Mouse (Mus musculus) hindbrain, embryonic 10.5 days (tissue): ENCODE data around the gene Crebrf. TPM values are rescaled to one million over a fixed set of nuclear protein-coding genes. Genes with fewer than 3 reads are reported as not detected.

Source experiments
- DNase-seq: peaks from one replicate; pipeline ENCODE4 v3.0.0-alpha.2; 2017; ENCODE audit warnings: low spot score
- H3K27ac ChIP-seq: fragments of 300-500 bp; sonication (generic); 2 replicates; pipeline ENCODE4 v1.5.1; 2016; ENCODE audit warnings: mild to moderate bottlenecking, moderate library complexity
- H3K27me3 ChIP-seq: fragments of 300-500 bp; sonication (generic); 2 replicates; pipeline ENCODE4 v1.6.1; 2016; ENCODE audit warnings: mild to moderate bottlenecking; ENCODE audit not compliant: poor library complexity, insufficient read depth, severe bottlenecking
- H3K36me3 ChIP-seq: fragments of 300-500 bp; sonication (generic); 2 replicates; pipeline ENCODE4 v1.6.1; 2016; ENCODE audit warnings: mild to moderate bottlenecking, moderate library complexity
- H3K4me1 ChIP-seq: fragments of 300-500 bp; sonication (generic); replicated peaks from 2 replicates; pipeline ENCODE4 v1.6.1; 2016; ENCODE audit warnings: mild to moderate bottlenecking
- H3K4me3 ChIP-seq: fragments of 300-500 bp; sonication (generic); 2 replicates; pipeline ENCODE4 v1.5.1; 2016; ENCODE audit warnings: mild to moderate bottlenecking, moderate library complexity
- H3K9me3 ChIP-seq: fragments of 300-500 bp; sonication (generic); 2 replicates; pipeline ENCODE4 v1.6.1; 2016; ENCODE audit warnings: mild to moderate bottlenecking, moderate library complexity
- WGBS: fragments of 180-500 bp; shearing (Covaris S2); methylation state at CpG from one replicate; pipeline ENCODE4 v1.1.7; 2016; 5-methylcytosine and 5-hydroxymethylcytosine counted together
- polyA plus RNA-seq: library from polyadenylated mRNA; unstranded; fragments of >200 nt; fragmentation: Nextera tagmentation; extraction: Ambion mirVana; gene quantifications from 2 replicates; pipeline ENCODE4 v1.2.1, GENCODE M21; 2016

Gene Crebrf
- polyA plus RNA-seq, 1 experiment from 2014 or later: 4.6 TPM

DNA sequence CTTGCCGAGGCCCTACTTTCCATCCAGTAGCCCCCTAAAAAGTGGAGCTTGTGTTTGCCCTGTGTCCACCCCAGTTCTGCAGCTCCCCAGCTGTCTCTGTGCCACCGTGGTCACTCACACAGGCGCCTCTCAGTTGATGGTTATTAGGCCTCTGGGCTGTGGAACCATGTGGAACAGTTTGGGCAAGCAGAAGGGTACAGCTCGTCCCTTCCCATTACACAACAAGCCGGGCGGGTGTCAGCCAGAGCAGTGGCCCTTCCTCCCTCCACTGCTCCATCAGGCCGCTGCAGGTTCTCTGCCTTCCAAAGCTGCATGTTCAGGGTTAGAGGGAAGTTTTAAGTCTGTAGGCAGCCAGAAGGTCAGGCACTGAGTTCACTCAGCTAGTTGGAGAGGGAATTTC is 24.3 kb upstream of the Crebrf start:
- H3K27ac ChIP-seq: no peak overlapping the region
- H3K4me1 ChIP-seq: peaks cover 9% of the 10 kb centered on the region; the same call in 1 of the 2 replicates
- DNase-seq: no peak
- no peaks in the 10 kb centered on the region for H3K27me3 ChIP-seq
- no peak overlapping the region for H3K4me3 ChIP-seq
- no peaks in the 10 kb centered on the region for H3K9me3 ChIP-seq
- H3K36me3 ChIP-seq: peaks cover 6% of the 10 kb centered on the region; the same call in 1 of the 2 replicates
- 93% methylated on average over 7 of the region's 7 CpGs for WGBS

DNA sequence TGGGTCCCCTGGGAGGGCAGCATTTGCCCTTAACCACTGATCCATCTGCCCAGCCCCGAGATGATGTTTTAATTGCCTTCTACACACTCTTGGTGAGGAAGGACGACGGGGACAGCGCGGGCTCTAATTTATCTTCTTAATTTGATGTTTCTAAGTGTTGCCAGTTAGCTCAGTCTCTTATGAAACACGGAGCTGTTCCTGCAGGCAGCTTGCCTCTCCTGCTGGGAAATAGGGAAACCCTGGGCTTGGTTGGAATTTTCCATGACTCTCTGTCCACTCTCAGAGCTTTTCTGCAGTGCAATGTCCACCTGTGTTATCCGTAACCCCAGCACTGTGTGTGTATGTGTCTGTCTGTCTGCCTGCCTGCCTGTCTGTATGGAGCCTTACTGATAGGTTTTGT is 22.0 kb upstream of the Crebrf start:
- no peak for DNase-seq
- H3K36me3 ChIP-seq: peaks cover 27% of the 10 kb centered on the region
- H3K27ac ChIP-seq: 0 out of 2 replicates have a peak overlapping the region, but pooled peaks have one; percentile 12
- peaks cover 9% of the 10 kb centered on the region; the same call in 1 of the 2 replicates for H3K4me1 ChIP-seq
- WGBS: 91% methylated on average over 7 of the region's 7 CpGs
- no peak overlapping the region for H3K4me3 ChIP-seq
- H3K27me3 ChIP-seq: no peaks in the 10 kb centered on the region
- H3K9me3 ChIP-seq: no peaks in the 10 kb centered on the region

DNA sequence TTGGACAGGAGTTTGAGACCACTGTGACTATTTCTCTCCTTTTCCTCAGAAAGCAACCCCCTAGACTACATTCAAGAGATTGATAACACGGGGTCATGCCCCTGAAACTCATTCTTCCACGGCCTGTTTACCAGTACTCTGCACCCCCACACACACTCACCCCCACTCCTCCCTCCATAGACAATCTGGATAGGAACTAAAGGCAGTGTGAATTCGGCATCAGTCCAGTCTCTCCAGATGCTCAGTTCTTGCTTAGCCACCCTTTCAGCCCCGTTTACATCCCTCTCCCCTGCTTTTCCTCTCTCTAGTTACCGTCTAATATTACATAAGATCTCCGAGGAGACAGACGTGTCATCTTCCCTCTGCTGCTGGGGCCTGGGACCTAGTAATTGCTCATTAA is 21.3 kb upstream of the Crebrf start:
- H3K27me3 ChIP-seq: no peaks in the 10 kb centered on the region
- no peak for DNase-seq
- 76% methylated on average over 7 of the region's 7 CpGs for WGBS
- peaks cover 34% of the 10 kb centered on the region for H3K36me3 ChIP-seq
- H3K27ac ChIP-seq: no peak overlapping the region
- peaks cover 9% of the 10 kb centered on the region; the same call in 1 of the 2 replicates for H3K4me1 ChIP-seq
- H3K4me3 ChIP-seq: no peak overlapping the region
- no peaks in the 10 kb centered on the region for H3K9me3 ChIP-seq

DNA sequence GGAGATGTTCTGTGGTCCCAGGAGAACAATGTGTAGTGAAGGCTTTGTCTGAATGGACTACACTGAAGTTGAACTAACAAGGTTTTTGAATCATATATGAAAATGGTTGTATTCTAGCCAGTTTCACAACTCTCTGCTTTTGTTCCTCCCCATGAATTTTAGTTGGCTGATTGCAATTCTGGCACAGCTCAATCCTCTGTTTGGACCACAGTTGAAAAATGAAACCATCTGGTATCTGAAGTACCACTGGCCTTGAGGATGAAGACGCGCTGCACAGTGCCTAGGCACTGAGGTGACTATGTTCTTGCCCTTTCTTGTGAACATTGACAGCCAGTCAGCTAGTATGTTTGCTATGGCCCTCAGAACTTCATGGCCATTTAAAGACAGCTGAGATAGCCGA is 20.3 kb upstream of the Crebrf start:
- Histone ChIP-seq H3K9me3 (no peaks in the 10 kb centered on the region), H3K27ac (no peak overlapping the region), H3K27me3 (no peaks in the 10 kb centered on the region), H3K4me1 (0 out of 2 replicates have a peak, but pooled peaks cover 5% of the 10 kb centered on the region), H3K36me3 (peaks cover 45% of the 10 kb centered on the region), H3K4me3 (no peak overlapping the region)
- DNase-seq: no peak
- 96% methylated on average over 3 of the region's 3 CpGs for WGBS

DNA sequence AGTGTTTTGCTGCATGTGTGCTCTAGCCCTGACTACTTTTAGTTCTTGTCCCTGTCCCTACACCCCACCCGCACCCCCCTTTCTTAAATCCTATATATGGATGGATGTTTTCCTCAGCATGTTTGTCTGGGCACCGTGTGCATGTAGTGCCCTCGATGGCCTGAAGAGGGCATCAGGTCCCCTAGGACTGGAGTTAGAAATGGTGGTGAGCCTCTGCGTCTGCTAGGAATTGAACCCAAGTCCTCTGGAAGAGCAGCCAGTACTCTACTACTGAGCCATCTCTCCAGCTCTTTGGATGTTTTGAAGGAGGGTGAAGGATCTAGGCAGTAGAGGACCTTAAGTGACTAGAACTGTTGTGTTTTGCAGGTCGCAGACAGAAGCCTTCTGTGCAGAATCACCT is 16.6 kb upstream of the Crebrf start:
- H3K27me3 ChIP-seq: no peaks in the 10 kb centered on the region
- H3K4me1 ChIP-seq: 0 out of 2 replicates have a peak, but pooled peaks cover 4% of the 10 kb centered on the region
- peaks cover 49% of the 10 kb centered on the region for H3K36me3 ChIP-seq
- 90% methylated on average over 5 of the region's 5 CpGs for WGBS
- DNase-seq: no peak
- no peak overlapping the region for H3K27ac ChIP-seq
- no peaks in the 10 kb centered on the region for H3K9me3 ChIP-seq
- H3K4me3 ChIP-seq: no peak overlapping the region

DNA sequence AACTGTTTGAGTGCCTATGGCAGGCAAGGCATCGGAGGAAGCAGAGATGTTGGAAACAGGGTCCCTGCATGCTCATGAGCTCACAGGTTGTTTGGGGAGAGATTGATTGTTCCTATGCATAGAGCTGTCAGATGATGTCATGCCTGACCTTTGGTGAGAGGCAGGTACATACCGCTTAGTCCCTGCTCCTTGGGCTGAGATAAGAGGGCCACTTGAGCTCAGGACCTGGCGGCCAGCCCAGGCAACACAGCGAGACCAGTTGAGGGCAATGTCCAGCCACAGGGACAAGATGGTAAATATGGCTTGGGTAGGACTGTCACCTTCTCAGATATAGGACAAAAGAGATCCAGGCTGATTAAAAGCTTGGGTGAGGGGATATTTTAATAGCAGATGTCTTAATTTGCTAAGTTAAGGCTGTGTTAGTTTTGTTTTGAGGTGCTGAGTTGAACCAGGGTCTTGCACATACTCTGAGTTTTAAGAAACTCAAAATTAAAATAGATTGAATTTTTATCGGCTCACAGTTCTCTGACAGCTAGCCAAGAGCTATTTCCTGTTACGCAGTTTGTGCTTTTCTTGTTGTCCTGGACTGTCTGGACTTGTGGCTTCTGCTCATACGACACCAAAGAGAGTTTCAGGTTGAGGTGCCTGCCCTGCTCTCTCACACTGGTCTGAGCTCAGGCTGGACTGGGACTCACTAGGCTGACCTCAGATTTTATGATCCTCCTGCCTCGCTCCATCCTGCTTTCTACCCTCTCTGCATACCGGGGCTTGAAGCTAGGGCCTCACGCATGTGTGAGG is 15.4 kb upstream of the Crebrf start:
- Histone ChIP-seq H3K27me3 (no peaks in the 10 kb centered on the region), H3K4me1 (0 out of 2 replicates have a peak, but pooled peaks cover 4% of the 10 kb centered on the region), H3K27ac (no peak overlapping the region), H3K9me3 (no peaks in the 10 kb centered on the region), H3K4me3 (no peak overlapping the region), H3K36me3 (peaks cover 49% of the 10 kb centered on the region)
- DNase-seq: no peak
- WGBS: 95% methylated on average over 10 of the region's 10 CpGs

DNA sequence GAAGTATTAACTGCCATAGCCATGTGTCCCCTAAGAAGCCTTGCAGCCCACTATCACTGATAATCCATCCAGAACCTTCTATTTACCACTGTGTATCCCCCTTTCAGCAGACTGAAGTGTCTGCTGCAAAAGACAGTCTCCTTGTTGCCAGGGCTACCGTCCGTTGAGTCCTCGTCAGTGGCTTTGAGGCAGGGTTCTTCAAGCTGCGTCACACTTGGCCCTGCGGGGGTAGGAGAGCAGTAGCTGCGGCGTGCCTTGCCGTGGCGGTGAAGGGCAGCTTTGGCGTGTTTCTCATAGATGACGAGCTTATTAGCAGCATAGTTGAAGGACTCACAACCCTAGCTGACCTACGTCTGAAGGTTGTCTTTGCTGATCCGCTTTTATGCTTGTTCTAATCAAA is 13.9 kb upstream of the Crebrf start:
- Histone ChIP-seq H3K27ac (no peak overlapping the region), H3K36me3 (peaks cover 39% of the 10 kb centered on the region), H3K4me3 (no peak overlapping the region), H3K4me1 (0 out of 2 replicates have a peak, but pooled peaks cover 4% of the 10 kb centered on the region), H3K27me3 (no peaks in the 10 kb centered on the region), H3K9me3 (no peaks in the 10 kb centered on the region)
- 85% methylated on average over 13 of the region's 13 CpGs for WGBS
- no peak for DNase-seq

DNA sequence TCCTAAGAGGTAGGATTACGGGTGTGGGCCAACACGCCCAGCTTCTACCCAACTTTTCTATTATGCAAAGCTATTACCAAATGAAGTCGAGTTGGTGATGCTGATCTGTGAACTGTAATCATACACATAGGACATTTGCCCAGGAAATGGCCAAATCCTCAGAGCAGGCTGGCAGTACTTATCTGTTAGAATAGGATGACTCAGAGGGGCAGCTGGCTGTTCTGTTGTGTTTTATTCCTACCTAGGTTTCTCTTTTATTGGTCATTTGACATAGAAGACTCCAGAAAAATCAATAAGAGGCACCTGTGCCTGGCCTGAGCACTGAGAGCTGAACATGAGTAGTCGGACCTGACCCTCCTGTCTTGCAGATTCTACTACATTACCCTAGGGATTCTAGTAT is 12.8 kb upstream of the Crebrf start:
- no peak for DNase-seq
- H3K4me1 ChIP-seq: 0 out of 2 replicates have a peak, but pooled peaks cover 4% of the 10 kb centered on the region
- H3K4me3 ChIP-seq: no peak overlapping the region
- no peaks in the 10 kb centered on the region for H3K9me3 ChIP-seq
- H3K27me3 ChIP-seq: no peaks in the 10 kb centered on the region
- H3K27ac ChIP-seq: no peak overlapping the region
- 83% methylated on average over 4 of the region's 4 CpGs for WGBS
- peaks cover 30% of the 10 kb centered on the region for H3K36me3 ChIP-seq

DNA sequence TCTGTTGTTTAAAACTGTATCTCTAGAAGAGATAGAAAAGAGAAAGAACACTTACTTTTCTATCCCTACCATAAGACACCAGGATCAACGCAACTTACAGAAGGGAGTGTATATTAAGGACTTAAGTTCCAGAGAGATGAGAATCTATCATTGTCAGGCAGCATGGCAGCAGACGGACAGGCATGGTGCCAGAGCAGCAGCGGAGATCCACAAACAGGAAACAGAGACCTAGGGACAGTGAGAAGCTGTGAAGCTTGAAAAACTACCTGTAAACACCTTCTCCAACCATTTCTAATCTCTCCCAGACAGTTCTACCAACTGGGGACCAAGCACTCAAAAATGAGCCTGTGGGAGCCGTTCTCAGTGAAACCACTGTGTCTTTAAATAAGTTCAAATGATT is 11.8 kb upstream of the Crebrf start:
- H3K4me1 ChIP-seq: 0 out of 2 replicates have a peak, but pooled peaks cover 4% of the 10 kb centered on the region
- WGBS: 89% methylated on average over 4 of the region's 4 CpGs
- no peaks in the 10 kb centered on the region for H3K27me3 ChIP-seq
- DNase-seq: no peak
- H3K9me3 ChIP-seq: no peaks in the 10 kb centered on the region
- H3K36me3 ChIP-seq: peaks cover 20% of the 10 kb centered on the region
- no peak overlapping the region for H3K27ac ChIP-seq
- no peak overlapping the region for H3K4me3 ChIP-seq

DNA sequence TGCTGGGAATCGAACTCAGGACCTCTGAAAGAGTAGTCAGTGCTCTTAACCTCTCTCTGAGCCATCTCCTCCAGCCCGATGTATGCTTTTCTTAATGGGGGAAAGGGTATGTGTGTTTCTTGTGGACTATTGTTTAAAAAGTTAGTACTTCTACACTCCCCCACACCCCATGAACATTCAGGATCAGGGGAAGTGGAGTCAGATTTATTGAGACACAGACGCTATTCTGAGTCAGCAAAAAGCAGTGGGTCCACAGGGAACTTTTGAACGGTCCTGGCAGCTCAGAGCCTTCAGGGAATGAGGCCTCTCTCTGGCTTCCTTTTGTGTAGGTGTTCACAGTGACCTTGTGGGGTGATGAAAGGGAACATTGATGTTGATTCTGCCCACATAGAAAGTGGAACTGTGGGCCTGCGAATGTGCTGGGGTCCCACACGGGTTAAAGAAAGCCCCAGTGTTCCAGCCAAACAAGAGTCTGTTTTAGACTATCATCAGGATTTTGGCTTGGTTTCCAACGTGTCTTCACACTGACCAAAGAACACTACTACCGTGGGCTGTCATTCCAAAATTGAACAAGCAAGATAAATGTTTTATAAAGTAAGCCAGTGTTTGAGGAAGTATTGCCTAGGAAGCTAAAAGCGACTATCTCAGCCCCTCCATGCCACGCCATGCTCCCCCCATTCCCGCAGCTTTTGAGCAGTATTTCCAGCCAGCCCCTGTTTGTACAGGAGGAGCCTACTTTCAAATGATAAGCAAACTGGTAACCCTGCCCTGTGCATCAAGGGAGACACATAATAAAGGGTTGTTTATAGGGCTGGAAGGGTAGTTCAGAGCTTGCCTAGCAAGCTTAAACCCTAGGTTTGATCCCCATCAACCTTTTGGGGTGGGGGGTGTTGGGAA is 9.7 kb upstream of the Crebrf start:
- Histone ChIP-seq H3K27ac (no peak overlapping the region), H3K36me3 (no peaks in the 10 kb centered on the region), H3K27me3 (no peaks in the 10 kb centered on the region), H3K4me1 (peaks cover 9% of the 10 kb centered on the region), H3K4me3 (no peak overlapping the region), H3K9me3 (no peaks in the 10 kb centered on the region)
- 81% methylated on average over 11 of the region's 11 CpGs for WGBS
- no peak for DNase-seq

DNA sequence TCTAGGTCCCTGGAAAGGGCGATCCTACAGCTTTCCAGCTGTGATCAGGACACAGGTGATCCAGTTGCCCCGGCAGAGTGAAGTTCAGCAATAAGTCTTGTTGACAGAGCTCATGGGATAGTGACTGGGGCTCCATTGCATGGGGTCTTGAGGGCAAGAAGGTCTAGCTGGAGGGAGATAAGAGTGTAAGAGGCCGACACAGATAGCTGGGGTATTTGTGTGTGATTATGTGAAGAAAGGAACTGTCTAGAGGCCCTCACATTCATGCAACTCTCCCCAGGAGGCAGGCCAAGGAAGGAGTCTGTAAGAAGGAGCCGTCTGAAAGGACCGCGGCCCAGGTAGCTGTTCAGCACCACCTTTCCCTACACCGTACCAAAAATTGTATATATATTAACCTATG is 8.4 kb upstream of the Crebrf start:
- Histone ChIP-seq H3K4me3 (no peak overlapping the region), H3K4me1 (peaks cover 7% of the 10 kb centered on the region), H3K36me3 (no peaks in the 10 kb centered on the region), H3K9me3 (no peaks in the 10 kb centered on the region), H3K27me3 (no peaks in the 10 kb centered on the region), H3K27ac (no peak overlapping the region)
- DNase-seq: no peak
- WGBS: 71% methylated on average over 7 of the region's 7 CpGs

DNA sequence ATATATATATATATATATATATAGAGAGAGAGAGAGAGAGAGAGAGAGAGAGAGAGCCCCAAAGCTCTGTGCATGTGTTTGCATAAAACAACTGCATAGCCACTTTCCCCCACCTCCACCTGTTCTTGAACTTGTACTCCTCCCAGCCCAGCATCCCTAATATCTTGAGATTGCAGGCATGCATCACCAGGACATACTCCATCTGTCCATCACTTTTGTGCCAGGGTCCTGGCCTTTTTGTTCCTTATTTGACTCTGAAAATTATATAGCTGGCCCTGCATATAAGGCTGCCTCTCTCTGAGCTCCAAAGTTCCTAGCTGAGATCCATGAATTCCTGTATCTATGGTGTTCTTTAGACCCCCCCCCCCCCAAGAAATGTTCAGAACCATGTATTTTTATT is 7.0 kb upstream of the Crebrf start:
- no peaks in the 10 kb centered on the region for H3K9me3 ChIP-seq
- DNase-seq: no peak
- H3K4me3 ChIP-seq: no peak overlapping the region
- H3K4me1 ChIP-seq: peaks cover 5% of the 10 kb centered on the region
- no peaks in the 10 kb centered on the region for H3K36me3 ChIP-seq
- no peak overlapping the region for H3K27ac ChIP-seq
- no peaks in the 10 kb centered on the region for H3K27me3 ChIP-seq
